Mouse (Mus musculus) stomach, embryonic 16.5 days (tissue): ENCODE measurements around the gene Swsap1. TPM values are rescaled to one million over a fixed set of nuclear protein-coding genes. Genes with fewer than 3 reads are reported as not detected.

ENCODE experiments used
- ATAC-seq: fragments of 200-750 bp; cut with Nextera tagmentation; 2 replicates; pipeline ENCODE4 v1.8.0; 2017; ENCODE audit warnings: moderate number of reproducible peaks, moderate TSS enrichment; ENCODE audit not compliant: insufficient read depth, low FRiP score
- H3K27ac ChIP-seq: fragments of 300-500 bp; sonication (generic); 2 replicates; pipeline ENCODE4 v1.5.1; 2014; ENCODE audit warnings: low read length
- H3K27me3 ChIP-seq: fragments of 300-500 bp; sonication (generic); 2 replicates; pipeline ENCODE4 v1.6.1; 2014; ENCODE audit warnings: low read length, control low read depth, mixed read lengths; ENCODE audit not compliant: control insufficient read depth, insufficient read depth
- H3K36me3 ChIP-seq: fragments of 300-500 bp; sonication (generic); 2 replicates; pipeline ENCODE4 v1.6.1; 2014; ENCODE audit warnings: low read length; ENCODE audit not compliant: control insufficient read depth, insufficient read depth
- H3K4me1 ChIP-seq: fragments of 300-500 bp; sonication (generic); 2 replicates; pipeline ENCODE4 v1.6.1; 2014; ENCODE audit warnings: low read length, control low read depth, mixed read lengths; ENCODE audit not compliant: control insufficient read depth, insufficient read depth
- H3K4me2 ChIP-seq: fragments of 300-500 bp; sonication (generic); 2 replicates; pipeline ENCODE4 v1.6.1; 2014; ENCODE audit warnings: low read depth, low read length, mixed read lengths
- H3K4me3 ChIP-seq: fragments of 300-500 bp; sonication (generic); replicated peaks from 2 replicates; pipeline ENCODE4 v1.5.1; 2014; ENCODE audit warnings: mild to moderate bottlenecking, low read length
- H3K9ac ChIP-seq: fragments of 300-500 bp; sonication (generic); 2 replicates; pipeline ENCODE4 v1.6.1; 2014; ENCODE audit warnings: low read length
- H3K9me3 ChIP-seq: fragments of 300-500 bp; sonication (generic); replicated peaks from 2 replicates; pipeline ENCODE4 v1.6.1; 2016; ENCODE audit warnings: low read length, control low read depth; ENCODE audit not compliant: control insufficient read depth
- WGBS: fragments of 180-500 bp; shearing (Covaris S2); extraction: QIAGEN DNeasy Blood & Tissue Kit; methylation state at CpG from one replicate; pipeline ENCODE4 v1.1.7; 2014; 5-methylcytosine and 5-hydroxymethylcytosine counted together
- polyA plus RNA-seq: library from polyadenylated mRNA; unstranded; fragments of >200 nt; fragmentation: Nextera tagmentation; extraction: Ambion mirVana; gene quantifications from 2 replicates; pipeline ENCODE4 v1.2.1, GENCODE M21; 2015

Swsap1 gene
- polyA plus RNA-seq, 1 experiment from 2014 or later: 6.0 TPM

GRCm38 (mm10) chr9:21932445-21933137 lies 23.0 kb upstream of the Swsap1 start:
- H3K36me3 ChIP-seq: no peaks in the 10 kb centered on the region
- no peak overlapping the region for H3K4me3 ChIP-seq
- WGBS: 57% methylated on average over 12 of the region's 12 CpGs
- no peak for ATAC-seq
- no peak overlapping the region for H3K27ac ChIP-seq
- H3K9me3 ChIP-seq: no peaks in the 10 kb centered on the region
- H3K27me3 ChIP-seq: no peaks in the 10 kb centered on the region
- H3K4me1 ChIP-seq: 0 out of 2 replicates have a peak, but pooled peaks cover 6% of the 10 kb centered on the region
- H3K4me2 ChIP-seq: no peak overlapping the region
- H3K9ac ChIP-seq: 0 out of 2 replicates have a peak overlapping the region, but pooled peaks have one; percentile 26

GRCm38 (mm10) chr9:21934021-21934420 lies 21.5 kb upstream of the Swsap1 start:
- H3K4me1 ChIP-seq: 0 out of 2 replicates have a peak, but pooled peaks cover 6% of the 10 kb centered on the region
- no peak overlapping the region for H3K9ac ChIP-seq
- no peaks in the 10 kb centered on the region for H3K36me3 ChIP-seq
- ATAC-seq: no peak
- no peak overlapping the region for H3K4me3 ChIP-seq
- H3K27me3 ChIP-seq: no peaks in the 10 kb centered on the region
- H3K4me2 ChIP-seq: no peak overlapping the region
- no peak overlapping the region for H3K27ac ChIP-seq
- no peaks in the 10 kb centered on the region for H3K9me3 ChIP-seq
- WGBS: 87% methylated on average over 12 of the region's 12 CpGs

GRCm38 (mm10) chr9:21935466-21936131 lies 20.0 kb upstream of the Swsap1 start:
- no peaks in the 10 kb centered on the region for H3K9me3 ChIP-seq
- H3K9ac ChIP-seq: no peak overlapping the region
- no peak overlapping the region for H3K27ac ChIP-seq
- 0 out of 2 replicates have a peak, but pooled peaks cover 6% of the 10 kb centered on the region for H3K4me1 ChIP-seq
- no peaks in the 10 kb centered on the region for H3K36me3 ChIP-seq
- WGBS: 82% methylated on average over 7 of the region's 7 CpGs
- no peak for ATAC-seq
- no peaks in the 10 kb centered on the region for H3K27me3 ChIP-seq
- H3K4me3 ChIP-seq: no peak overlapping the region
- no peak overlapping the region for H3K4me2 ChIP-seq

- H3K36me3 ChIP-seq: no peaks in the 10 kb centered on the region
- no peaks in the 10 kb centered on the region for H3K27me3 ChIP-seq
- H3K4me2 ChIP-seq: peak within 1 kb of the TSS; percentile 75
- 2% methylated on average over 42 of the region's 43 CpGs for WGBS
- H3K9me3 ChIP-seq: no peaks in the 10 kb centered on the region
- peak; percentile 97 for ATAC-seq
- peak within 1 kb of the TSS; percentile 75 for H3K9ac ChIP-seq
- H3K4me1 ChIP-seq: 0 out of 2 replicates have a peak, but pooled peaks cover 6% of the 10 kb centered on the region
- H3K27ac ChIP-seq: 0 out of 2 replicates have a peak within 1 kb of the TSS, but pooled peaks have one; percentile 35
- H3K4me3 ChIP-seq: peak within 1 kb of the TSS; percentile 62
Observed at GRCm38 (mm10) chr9:21936692-21937570, 18.6 kb upstream of the Swsap1 start, which contains the start of gene Plppr2. Gene Plppr2 (plus strand): TSS chr9:21937033.

GRCm38 (mm10) chr9:21937711-21938175 lies 17.8 kb upstream of the Swsap1 start:
- H3K4me1 ChIP-seq: 0 out of 2 replicates have a peak, but pooled peaks cover 6% of the 10 kb centered on the region
- H3K27ac ChIP-seq: no peak overlapping the region
- H3K9me3 ChIP-seq: no peaks in the 10 kb centered on the region
- peak overlapping the region; percentile 75 for H3K4me2 ChIP-seq
- no peaks in the 10 kb centered on the region for H3K36me3 ChIP-seq
- peak overlapping the region; percentile 62; the same call in 1 of the 2 replicates for H3K4me3 ChIP-seq
- 71% methylated on average over 4 of the region's 4 CpGs for WGBS
- ATAC-seq: no peak
- no peaks in the 10 kb centered on the region for H3K27me3 ChIP-seq
- no peak overlapping the region for H3K9ac ChIP-seq

- Histone ChIP-seq H3K4me3 (no peak overlapping the region), H3K9me3 (no peaks in the 10 kb centered on the region), H3K36me3 (no peaks in the 10 kb centered on the region), H3K27me3 (no peaks in the 10 kb centered on the region), H3K9ac (no peak overlapping the region), H3K4me1 (0 out of 2 replicates have a peak, but pooled peaks cover 6% of the 10 kb centered on the region), H3K4me2 (no peak overlapping the region), H3K27ac (no peak overlapping the region)
- 74% methylated on average over 4 of the region's 4 CpGs for WGBS
- no peak for ATAC-seq
Observed at GRCm38 (mm10) chr9:21938234-21938855, 17.2 kb upstream of the Swsap1 start.

GRCm38 (mm10) chr9:21943046-21943445 lies 12.5 kb upstream of the Swsap1 start:
- ATAC-seq: no peak
- no peak overlapping the region for H3K27ac ChIP-seq
- no peak overlapping the region for H3K4me2 ChIP-seq
- H3K4me1 ChIP-seq: 0 out of 2 replicates have a peak, but pooled peaks cover 13% of the 10 kb centered on the region
- H3K36me3 ChIP-seq: no peaks in the 10 kb centered on the region
- H3K27me3 ChIP-seq: no peaks in the 10 kb centered on the region; the same call in 1 of the 2 replicates
- WGBS: 67% methylated on average over 12 of the region's 12 CpGs
- H3K9ac ChIP-seq: no peak overlapping the region
- H3K4me3 ChIP-seq: no peak overlapping the region
- H3K9me3 ChIP-seq: no peaks in the 10 kb centered on the region

- no peak for ATAC-seq
- H3K27me3 ChIP-seq: no peaks in the 10 kb centered on the region; the same call in 1 of the 2 replicates
- H3K4me3 ChIP-seq: no peak overlapping the region
- no peak overlapping the region for H3K4me2 ChIP-seq
- H3K4me1 ChIP-seq: 0 out of 2 replicates have a peak, but pooled peaks cover 10% of the 10 kb centered on the region
- H3K9me3 ChIP-seq: no peaks in the 10 kb centered on the region
- 42% methylated on average over 12 of the region's 12 CpGs for WGBS
- H3K27ac ChIP-seq: no peak overlapping the region
- H3K36me3 ChIP-seq: no peaks in the 10 kb centered on the region
- no peak overlapping the region for H3K9ac ChIP-seq
Observed at GRCm38 (mm10) chr9:21943638-21944037, 11.9 kb upstream of the Swsap1 start.
